Mouse (Mus musculus) forebrain, embryonic 14.5 days (tissue): Measurements from ENCODE around the gene Wfdc16. TPM values are rescaled to one million over a fixed set of nuclear protein-coding genes. Genes with fewer than 3 reads are reported as not detected.

ENCODE experiments used
- ATAC-seq: fragments of 200-750 bp; cut with Nextera tagmentation; 2 replicates; pipeline ENCODE4 v1.8.0; 2017; ENCODE audit warnings: mild to moderate bottlenecking, moderate library complexity
- DNase-seq: peaks from one replicate; pipeline ENCODE4 v3.0.0-alpha.2; 2015; ENCODE audit warnings: low spot score
- H3K27ac ChIP-seq: fragments of 300-500 bp; sonication (generic); 2 replicates; pipeline ENCODE4 v1.5.1; 2014; ENCODE audit warnings: low read depth, mild to moderate bottlenecking, control low read depth, low read length, moderate library complexity
- H3K27me3 ChIP-seq: fragments of 300-500 bp; sonication (generic); replicated peaks from 2 replicates; pipeline ENCODE4 v1.6.1; 2014; ENCODE audit warnings: low read length, control low read depth, mixed read lengths; ENCODE audit not compliant: control insufficient read depth, insufficient read depth
- H3K36me3 ChIP-seq: fragments of 300-500 bp; sonication (generic); 2 replicates; pipeline ENCODE4 v1.6.1; 2014; ENCODE audit warnings: low read length, control low read depth; ENCODE audit not compliant: control insufficient read depth, insufficient read depth
- H3K4me1 ChIP-seq: fragments of 300-500 bp; sonication (generic); 2 replicates; pipeline ENCODE4 v1.6.1; 2014; ENCODE audit warnings: antibody characterized with exemption, low read length, control low read depth; ENCODE audit not compliant: control insufficient read depth, insufficient read depth
- H3K4me2 ChIP-seq: fragments of 300-500 bp; sonication (generic); 2 replicates; pipeline ENCODE4 v1.6.1; 2014; ENCODE audit warnings: mild to moderate bottlenecking, control low read depth, low read length
- H3K4me3 ChIP-seq: fragments of 300-500 bp; sonication (generic); 2 replicates; pipeline ENCODE4 v1.5.1; 2014; ENCODE audit warnings: low read depth, low read length, control low read depth
- H3K9ac ChIP-seq: fragments of 300-500 bp; sonication (generic); 2 replicates; pipeline ENCODE4 v1.6.1; 2014; ENCODE audit warnings: mild to moderate bottlenecking, low read length, control low read depth, moderate library complexity
- H3K9me3 ChIP-seq: fragments of 300-500 bp; sonication (generic); replicated peaks from 2 replicates; pipeline ENCODE4 v1.6.1; 2016; ENCODE audit warnings: low read length, control low read depth, mixed read lengths; ENCODE audit not compliant: control insufficient read depth
- WGBS: fragments of 180-500 bp; shearing (Covaris S2); extraction: QIAGEN DNeasy Blood & Tissue Kit; methylation state at CpG from one replicate; pipeline ENCODE4 v1.1.7; 2014; 5-methylcytosine and 5-hydroxymethylcytosine counted together
- polyA plus RNA-seq: library from polyadenylated mRNA; unstranded; fragments of >200 nt; fragmentation: Nextera tagmentation; extraction: Ambion mirVana; gene quantifications from 2 replicates; pipeline ENCODE4 v1.2.1, GENCODE M21; 2014

The Wfdc16 gene
- polyA plus RNA-seq, 1 experiment from 2014 or later = not detected

- Histone ChIP-seq H3K4me1 (no peaks in the 10 kb centered on the region), H3K36me3 (no peaks in the 10 kb centered on the region), H3K9me3 (no peaks in the 10 kb centered on the region), H3K9ac (no peak overlapping the region), H3K4me2 (no peak overlapping the region), H3K27ac (no peak overlapping the region), H3K4me3 (no peak overlapping the region), H3K27me3 (no peaks in the 10 kb centered on the region)
- no peak for DNase-seq
- ATAC-seq = no peak
- 89% methylated on average over 7 of the region's 7 CpGs for WGBS
These were observed 26.3 kb upstream of the Wfdc16 start for GRCm38 (mm10) chr2:164664851-164665250.

- H3K4me2 ChIP-seq = no peak within 1 kb of the TSS
- 83% methylated on average over 9 of the region's 9 CpGs for WGBS
- DNase-seq (no peak), ATAC-seq (no peak)
- H3K9me3 ChIP-seq = no peaks in the 10 kb centered on the region
- H3K9ac ChIP-seq = no peak within 1 kb of the TSS
- no peaks in the 10 kb centered on the region for H3K27me3 ChIP-seq
- no peak within 1 kb of the TSS for H3K27ac ChIP-seq
- H3K36me3 ChIP-seq = no peaks in the 10 kb centered on the region
- H3K4me3 ChIP-seq = no peak within 1 kb of the TSS
- H3K4me1 ChIP-seq = no peaks in the 10 kb centered on the region
These were observed 17.9 kb upstream of the Wfdc16 start, which contains the start of gene Wfdc9 for GRCm38 (mm10) chr2:164656483-164656882. Gene Wfdc9, minus strand, starts transcription at chr2:164656583.

DNA sequence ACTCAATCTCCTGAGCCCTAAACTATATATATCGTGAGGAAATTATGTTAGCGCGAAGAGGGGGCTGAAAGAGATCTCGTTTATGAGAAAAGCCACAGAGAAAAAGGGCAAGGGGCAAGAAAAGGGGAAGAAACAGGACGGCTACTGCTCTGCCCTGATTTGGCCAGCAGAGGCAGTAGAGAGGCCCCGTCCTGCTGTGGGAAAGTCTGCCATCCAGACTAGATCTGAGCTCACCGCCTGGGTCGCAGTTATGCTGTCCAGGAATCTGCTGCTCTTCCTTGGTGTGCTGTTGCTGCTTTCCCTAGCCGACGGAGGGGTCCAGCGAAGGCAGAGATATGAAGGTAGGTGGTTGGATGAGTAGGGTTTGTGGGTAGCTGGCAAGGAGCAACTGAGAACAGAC lies 17.3 kb upstream of the Wfdc16 start, which contains the start of gene Wfdc10:
Gene Wfdc10 (plus strand): TSS at position 189 of the 400 bp plus-strand sequence.
- Histone ChIP-seq H3K9ac (no peak within 1 kb of the TSS), H3K9me3 (no peaks in the 10 kb centered on the region), H3K4me2 (no peak within 1 kb of the TSS), H3K36me3 (no peaks in the 10 kb centered on the region), H3K27me3 (no peaks in the 10 kb centered on the region), H3K4me3 (no peak within 1 kb of the TSS), H3K27ac (no peak within 1 kb of the TSS), H3K4me1 (no peaks in the 10 kb centered on the region)
- no peak for ATAC-seq
- 17% methylated on average over 11 of the region's 11 CpGs for WGBS
- DNase-seq = peak; percentile 50

- H3K4me3 ChIP-seq = no peak overlapping the region
- no peak overlapping the region for H3K27ac ChIP-seq
- no peaks in the 10 kb centered on the region for H3K36me3 ChIP-seq
- WGBS = 65% methylated on average over 13 of the region's 13 CpGs
- no peaks in the 10 kb centered on the region for H3K9me3 ChIP-seq
- ATAC-seq = no peak
- H3K4me2 ChIP-seq = no peak overlapping the region
- H3K27me3 ChIP-seq = no peaks in the 10 kb centered on the region
- peak; percentile 45 for DNase-seq
- no peaks in the 10 kb centered on the region for H3K4me1 ChIP-seq
- H3K9ac ChIP-seq = no peak overlapping the region
These were observed 3.5 kb upstream of the Wfdc16 start for GRCm38 (mm10) chr2:164641881-164642673.

- no peak for ATAC-seq
- no peak overlapping the region for H3K27ac ChIP-seq
These were observed 2.5 kb upstream of the Wfdc16 start for GRCm38 (mm10) chr2:164641129-164641528.

GRCm38 (mm10) chr2:164635266-164635665 lies 3.3 kb downstream of the Wfdc16 start:
- no peak for DNase-seq
- H3K4me2 ChIP-seq = no peak overlapping the region
- H3K27me3 ChIP-seq = no peaks in the 10 kb centered on the region
- no peak for ATAC-seq
- H3K9me3 ChIP-seq = no peaks in the 10 kb centered on the region
- H3K9ac ChIP-seq = no peak overlapping the region
- no peak overlapping the region for H3K27ac ChIP-seq
- H3K4me1 ChIP-seq = no peaks in the 10 kb centered on the region
- no peaks in the 10 kb centered on the region for H3K36me3 ChIP-seq
- no peak overlapping the region for H3K4me3 ChIP-seq
- WGBS = 78% methylated on average over 9 of the region's 9 CpGs

More at GRCm38 (mm10) chr2:164641129-164641528, 2.5 kb upstream of the Wfdc16 start:
- Histone ChIP-seq H3K4me2 (no peak overlapping the region), H3K36me3 (no peaks in the 10 kb centered on the region), H3K9me3 (no peaks in the 10 kb centered on the region), H3K4me1 (no peaks in the 10 kb centered on the region), H3K27me3 (no peaks in the 10 kb centered on the region), H3K9ac (no peak overlapping the region), H3K4me3 (no peak overlapping the region)
- 68% methylated on average over 7 of the region's 7 CpGs for WGBS
- DNase-seq = no peak

DNA sequence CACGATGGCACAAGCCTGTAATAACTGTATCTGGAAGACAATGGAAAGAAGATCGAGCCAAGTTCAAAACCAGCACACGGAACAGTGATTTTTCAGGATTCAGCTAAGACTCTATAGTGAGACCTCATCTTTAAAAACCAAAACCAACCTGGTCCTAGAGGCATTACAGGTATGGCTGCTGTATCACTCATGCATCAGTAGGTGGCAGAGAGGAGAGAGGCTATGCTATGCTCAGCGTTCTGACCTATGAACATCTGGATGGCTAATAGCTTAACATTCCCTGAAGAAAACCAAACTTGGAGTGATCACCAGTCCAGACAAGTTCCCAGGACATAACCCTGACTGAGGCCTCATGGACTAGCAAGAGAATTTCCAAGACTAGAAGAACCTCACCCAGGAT lies 16.8 kb downstream of the Wfdc16 start:
- no peak overlapping the region for H3K9ac ChIP-seq
- H3K9me3 ChIP-seq = no peaks in the 10 kb centered on the region
- no peaks in the 10 kb centered on the region for H3K4me1 ChIP-seq
- no peaks in the 10 kb centered on the region for H3K36me3 ChIP-seq
- H3K27me3 ChIP-seq = no peaks in the 10 kb centered on the region
- no peak for ATAC-seq
- H3K27ac ChIP-seq = no peak overlapping the region
- 85% methylated on average over 4 of the region's 4 CpGs for WGBS
- H3K4me2 ChIP-seq = no peak overlapping the region
- DNase-seq = no peak
- no peak overlapping the region for H3K4me3 ChIP-seq

DNA sequence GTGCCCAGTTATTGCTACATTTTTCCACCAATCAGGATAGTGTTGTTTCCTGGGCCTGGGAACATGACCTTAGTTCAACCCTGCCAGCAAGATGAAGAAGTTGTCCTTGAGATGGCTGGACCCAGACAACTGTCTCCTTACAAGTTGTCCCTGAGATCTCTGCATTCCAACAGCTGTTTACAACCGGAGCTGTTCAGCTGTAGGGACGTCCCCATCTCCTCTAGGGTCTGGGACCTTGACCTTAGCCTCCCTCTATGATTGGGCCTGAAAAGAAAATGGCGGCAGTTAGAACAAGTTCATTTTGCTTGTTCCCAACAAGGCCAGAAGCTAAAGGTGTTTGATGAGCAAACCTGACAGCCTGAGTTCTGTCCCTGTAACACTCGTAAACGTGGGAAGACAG lies 19.5 kb downstream of the Wfdc16 start:
- ATAC-seq (no peak), DNase-seq (no peak)
- no peaks in the 10 kb centered on the region for H3K36me3 ChIP-seq
- H3K4me1 ChIP-seq = no peaks in the 10 kb centered on the region
- H3K4me3 ChIP-seq = no peak overlapping the region
- H3K4me2 ChIP-seq = no peak overlapping the region
- H3K27me3 ChIP-seq = no peaks in the 10 kb centered on the region
- H3K9ac ChIP-seq = no peak overlapping the region
- 89% methylated on average over 5 of the region's 5 CpGs for WGBS
- no peak overlapping the region for H3K27ac ChIP-seq
- no peaks in the 10 kb centered on the region for H3K9me3 ChIP-seq

DNA sequence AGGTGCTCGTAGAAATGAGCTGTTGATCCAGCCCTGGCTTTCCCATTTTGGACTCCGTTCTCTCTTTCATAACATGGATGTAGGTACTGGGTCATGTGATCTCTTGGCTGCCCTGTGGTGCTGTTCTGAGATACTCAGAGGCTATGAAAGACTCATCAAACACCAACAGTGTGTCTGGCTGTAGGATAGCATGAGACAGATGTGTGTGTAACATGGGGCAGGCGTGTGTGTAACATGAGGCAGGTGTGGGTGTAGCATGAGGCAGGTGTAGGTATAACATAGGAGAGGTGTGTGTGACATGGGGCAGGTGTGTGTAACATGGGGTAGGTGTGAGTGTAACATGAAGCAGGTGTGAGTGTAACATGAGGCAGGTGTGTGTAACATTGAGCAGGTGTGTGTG lies 23.2 kb downstream of the Wfdc16 start:
- DNase-seq = no peak
- H3K27me3 ChIP-seq = no peaks in the 10 kb centered on the region
- H3K9me3 ChIP-seq = no peaks in the 10 kb centered on the region
- H3K36me3 ChIP-seq = no peaks in the 10 kb centered on the region
- H3K4me2 ChIP-seq = no peak overlapping the region
- no peak for ATAC-seq
- H3K4me3 ChIP-seq = no peak overlapping the region
- H3K27ac ChIP-seq = no peak overlapping the region
- WGBS = 88% methylated on average over 3 of the region's 3 CpGs
- no peak overlapping the region for H3K9ac ChIP-seq
- H3K4me1 ChIP-seq = no peaks in the 10 kb centered on the region
